Mouse (Mus musculus) thymus, adult 2 months (tissue): ENCODE measurements around the gene Sprr2k.
"Not testable (repeated sequence)": the region's sequence is repeated elsewhere in the genome, so short reads cannot be mapped to it uniquely, and the experiment has no call there.

Experiments used
- CTCF ChIP-seq: fragments of 200-500 bp; IDR thresholded peaks from 2 replicates; pipeline ENCODE4 v1.5.1; 2012; ENCODE audit warnings: mild to moderate bottlenecking, control low read depth, low read length, moderate library complexity, borderline replicate concordance; ENCODE audit not compliant: control insufficient read depth, poor library complexity, insufficient read depth; ENCODE audit errors: extremely low read depth
- POLR2A ChIP-seq: fragments of 200-500 bp; IDR thresholded peaks from 2 replicates; pipeline ENCODE4 v1.6.1; 2012; ENCODE audit warnings: mild to moderate bottlenecking, low read length, control low read depth, moderate library complexity; ENCODE audit not compliant: control insufficient read depth, poor library complexity, insufficient read depth; ENCODE audit errors: extremely low read depth

DNA sequence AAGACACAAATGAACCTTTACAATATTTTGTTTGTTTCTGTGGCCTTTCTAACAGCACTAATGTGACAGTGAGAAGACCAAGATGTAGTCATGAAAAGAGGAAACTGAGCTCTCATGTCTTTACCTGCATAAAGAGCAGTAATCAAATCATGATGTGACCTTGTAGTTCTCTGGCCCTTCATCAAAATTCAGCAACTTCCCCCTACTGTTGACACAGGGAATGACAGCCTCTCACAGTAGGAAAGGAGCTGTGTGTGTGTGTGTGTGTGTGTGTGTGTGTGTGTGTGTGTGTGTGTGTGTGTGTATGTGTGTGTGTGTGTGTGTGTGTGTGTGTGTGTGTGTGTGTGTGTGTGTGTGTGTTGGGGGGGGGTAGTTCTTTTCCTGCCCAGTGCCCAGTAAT, 48.9 kb downstream of the Sprr2k start:
- not testable (repeated sequence) for TF ChIP-seq CTCF, POLR2A
